Mouse (Mus musculus) lung, embryonic 15.5 days (tissue): ENCODE measurements around the gene Dlg2. TPM values are rescaled to one million over a fixed set of nuclear protein-coding genes. Genes with fewer than 3 reads are reported as not detected.

Experiments
- ATAC-seq: fragments of 200-750 bp; cut with Nextera tagmentation; 2 replicates; pipeline ENCODE4 v1.8.0; 2017; ENCODE audit warnings: moderate number of reproducible peaks, borderline replicate concordance; ENCODE audit not compliant: low FRiP score, low TSS enrichment; ENCODE audit errors: extremely low read depth
- H3K27ac ChIP-seq: fragments of 300-500 bp; sonication (generic); 2 replicates; pipeline ENCODE4 v1.5.1; 2015; ENCODE audit warnings: moderate library complexity, mild to moderate bottlenecking, inconsistent platforms
- H3K27me3 ChIP-seq: fragments of 300-500 bp; sonication (generic); 2 replicates; pipeline ENCODE4 v1.6.1; 2015; ENCODE audit warnings: inconsistent platforms
- H3K36me3 ChIP-seq: fragments of 300-500 bp; sonication (generic); 2 replicates; pipeline ENCODE4 v1.6.1; 2015; ENCODE audit warnings: inconsistent platforms
- H3K4me1 ChIP-seq: fragments of 300-500 bp; sonication (generic); 2 replicates; pipeline ENCODE4 v1.6.1; 2015; ENCODE audit warnings: inconsistent platforms
- H3K4me2 ChIP-seq: fragments of 300-500 bp; sonication (generic); 2 replicates; pipeline ENCODE4 v1.6.1; 2015; ENCODE audit warnings: inconsistent platforms, mild to moderate bottlenecking, moderate library complexity
- H3K4me3 ChIP-seq: fragments of 300-500 bp; sonication (generic); 2 replicates; pipeline ENCODE4 v1.5.1; 2015; ENCODE audit warnings: mild to moderate bottlenecking, inconsistent platforms
- H3K9ac ChIP-seq: fragments of 300-500 bp; sonication (generic); 2 replicates; pipeline ENCODE4 v1.6.1; 2015; ENCODE audit warnings: inconsistent platforms
- H3K9me3 ChIP-seq: fragments of 300-500 bp; sonication (generic); 2 replicates; pipeline ENCODE4 v1.6.1; 2016; ENCODE audit warnings: inconsistent platforms
- WGBS: fragments of 180-500 bp; shearing (Covaris S2); methylation state at CpG from one replicate; pipeline ENCODE4 v1.1.7; 2015; 5-methylcytosine and 5-hydroxymethylcytosine counted together
- polyA plus RNA-seq: library from polyadenylated mRNA; unstranded; fragments of >200 nt; fragmentation: Nextera tagmentation; extraction: Ambion mirVana; gene quantifications from 2 replicates; pipeline ENCODE4 v1.2.1, GENCODE M21; 2015

The Dlg2 gene
- polyA plus RNA-seq, 1 experiment from 2014 or later, result 2.3 TPM

GRCm38 (mm10) chr7:92396783-92397182 is 1920.3 kb downstream of the Dlg2 start:
- ATAC-seq, result no peak
- Histone ChIP-seq H3K4me1 (no peaks in the 10 kb centered on the region), H3K4me3 (no peak overlapping the region), H3K27ac (no peak overlapping the region), H3K4me2 (no peak overlapping the region), H3K36me3 (no peaks in the 10 kb centered on the region), H3K9me3 (no peaks in the 10 kb centered on the region), H3K9ac (no peak overlapping the region), H3K27me3 (no peaks in the 10 kb centered on the region)
- WGBS, result 79% methylated on average over 1 of the region's 1 CpGs

DNA sequence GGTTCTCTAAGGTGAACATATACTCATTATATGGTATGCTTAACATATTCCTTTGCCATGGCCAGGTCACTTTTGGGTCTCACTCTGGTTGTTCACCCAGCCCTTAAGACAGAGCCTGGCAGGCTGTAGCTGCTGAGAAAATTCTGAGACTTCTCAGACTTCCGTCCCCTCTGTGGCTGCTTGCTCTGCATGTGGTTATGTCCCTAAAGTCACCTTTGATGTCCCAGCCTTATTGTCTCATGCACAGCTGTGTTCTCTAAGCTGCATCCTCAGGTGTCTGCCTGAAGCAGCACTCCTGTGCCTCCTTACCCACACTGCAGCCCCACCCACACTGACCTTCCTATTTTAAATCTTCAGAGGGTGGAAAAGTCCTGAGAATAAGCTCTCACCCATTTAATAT is 1922.4 kb downstream of the Dlg2 start:
- no peaks in the 10 kb centered on the region for H3K36me3 ChIP-seq
- H3K9me3 ChIP-seq, result no peaks in the 10 kb centered on the region
- H3K4me2 ChIP-seq, result no peak overlapping the region
- H3K27me3 ChIP-seq, result no peaks in the 10 kb centered on the region
- no peak overlapping the region for H3K27ac ChIP-seq
- no peak overlapping the region for H3K9ac ChIP-seq
- no peaks in the 10 kb centered on the region for H3K4me1 ChIP-seq
- WGBS, result 50% methylated on average over 1 of the region's 1 CpGs
- no peak overlapping the region for H3K4me3 ChIP-seq
- ATAC-seq, result no peak

DNA sequence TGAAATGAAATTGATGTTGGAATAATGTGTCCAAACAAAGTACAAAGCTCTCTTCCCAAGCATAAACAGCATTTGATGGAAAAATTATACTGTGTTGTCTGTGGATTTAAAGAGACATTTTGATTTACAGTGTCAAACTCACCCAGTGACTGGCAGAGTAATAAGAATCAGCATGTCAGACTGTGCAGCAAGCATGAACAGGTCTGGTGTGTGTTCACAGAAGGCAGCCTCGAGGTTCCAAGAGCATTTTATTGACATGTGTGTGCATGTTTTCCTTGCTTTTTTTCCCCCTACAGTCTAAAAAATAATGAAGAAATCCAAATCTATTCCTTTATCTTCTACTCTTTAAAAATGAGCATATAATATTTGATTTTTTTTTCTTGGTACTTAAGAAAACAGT is 1924.1 kb downstream of the Dlg2 start:
- H3K36me3 ChIP-seq, result no peaks in the 10 kb centered on the region
- H3K27me3 ChIP-seq, result no peaks in the 10 kb centered on the region
- 32% methylated on average over 1 of the region's 1 CpGs for WGBS
- no peaks in the 10 kb centered on the region for H3K9me3 ChIP-seq
- no peak overlapping the region for H3K27ac ChIP-seq
- H3K4me2 ChIP-seq, result no peak overlapping the region
- H3K4me1 ChIP-seq, result no peaks in the 10 kb centered on the region
- no peak overlapping the region for H3K9ac ChIP-seq
- no peak for ATAC-seq
- no peak overlapping the region for H3K4me3 ChIP-seq

GRCm38 (mm10) chr7:92401001-92401688 is 1924.7 kb downstream of the Dlg2 start:
- H3K4me3 ChIP-seq, result no peak overlapping the region
- no peak overlapping the region for H3K9ac ChIP-seq
- H3K27me3 ChIP-seq, result no peaks in the 10 kb centered on the region
- no peak overlapping the region for H3K27ac ChIP-seq
- H3K36me3 ChIP-seq, result no peaks in the 10 kb centered on the region
- H3K4me2 ChIP-seq, result no peak overlapping the region
- no peaks in the 10 kb centered on the region for H3K4me1 ChIP-seq
- 47% methylated on average over 4 of the region's 4 CpGs for WGBS
- no peak for ATAC-seq
- H3K9me3 ChIP-seq, result no peaks in the 10 kb centered on the region

DNA sequence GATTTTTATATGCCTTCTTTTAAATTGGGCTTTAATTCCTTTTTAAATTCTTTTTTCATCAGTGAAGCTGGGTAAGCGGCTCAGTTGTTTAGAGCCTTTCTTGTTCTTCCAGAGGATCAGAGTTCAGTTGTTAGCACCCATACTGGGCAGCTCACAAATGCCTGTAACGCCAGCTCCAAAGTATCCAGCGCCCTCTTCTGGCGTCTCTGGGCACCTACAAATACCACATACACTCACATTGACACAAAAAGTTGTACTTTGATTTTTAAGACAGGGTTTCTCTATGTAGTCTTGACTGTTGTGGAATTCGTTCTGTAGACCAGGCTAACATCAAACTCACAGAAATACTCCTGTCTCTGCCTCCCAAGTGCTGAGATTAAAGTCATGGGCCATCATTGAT is 1932.0 kb downstream of the Dlg2 start:
- 50% methylated on average over 5 of the region's 5 CpGs for WGBS
- no peaks in the 10 kb centered on the region for H3K36me3 ChIP-seq
- no peak for ATAC-seq

GRCm38 (mm10) chr7:92420474-92420873 is 1944.0 kb downstream of the Dlg2 start:
- no peaks in the 10 kb centered on the region for H3K9me3 ChIP-seq

More for the DNA sequence above, 1932.0 kb downstream of the Dlg2 start:
- Histone ChIP-seq H3K4me3 (no peak overlapping the region), H3K9me3 (no peaks in the 10 kb centered on the region), H3K27ac (no peak overlapping the region), H3K27me3 (no peaks in the 10 kb centered on the region), H3K9ac (no peak overlapping the region), H3K4me2 (no peak overlapping the region), H3K4me1 (no peaks in the 10 kb centered on the region)

GRCm38 (mm10) chr7:92423017-92423416 is 1946.5 kb downstream of the Dlg2 start:
- H3K36me3 ChIP-seq, result no peaks in the 10 kb centered on the region
- whole genome bisulfite sequencing, result 89% methylated on average over 3 of the region's 3 CpGs
- no peaks in the 10 kb centered on the region for H3K9me3 ChIP-seq
- H3K27me3 ChIP-seq, result no peaks in the 10 kb centered on the region
- no peak overlapping the region for H3K9ac ChIP-seq
- H3K27ac ChIP-seq, result no peak overlapping the region
- H3K4me1 ChIP-seq, result no peaks in the 10 kb centered on the region
- ATAC-seq, result no peak
- no peak overlapping the region for H3K4me3 ChIP-seq
- H3K4me2 ChIP-seq, result no peak overlapping the region

More at GRCm38 (mm10) chr7:92420474-92420873, 1944.0 kb downstream of the Dlg2 start:
- Histone ChIP-seq H3K27me3 (no peaks in the 10 kb centered on the region), H3K36me3 (no peaks in the 10 kb centered on the region), H3K4me3 (no peak overlapping the region), H3K4me2 (no peak overlapping the region), H3K4me1 (no peaks in the 10 kb centered on the region), H3K27ac (no peak overlapping the region), H3K9ac (no peak overlapping the region)
- 63% methylated on average over 10 of the region's 10 CpGs for WGBS
- ATAC-seq, result no peak

DNA sequence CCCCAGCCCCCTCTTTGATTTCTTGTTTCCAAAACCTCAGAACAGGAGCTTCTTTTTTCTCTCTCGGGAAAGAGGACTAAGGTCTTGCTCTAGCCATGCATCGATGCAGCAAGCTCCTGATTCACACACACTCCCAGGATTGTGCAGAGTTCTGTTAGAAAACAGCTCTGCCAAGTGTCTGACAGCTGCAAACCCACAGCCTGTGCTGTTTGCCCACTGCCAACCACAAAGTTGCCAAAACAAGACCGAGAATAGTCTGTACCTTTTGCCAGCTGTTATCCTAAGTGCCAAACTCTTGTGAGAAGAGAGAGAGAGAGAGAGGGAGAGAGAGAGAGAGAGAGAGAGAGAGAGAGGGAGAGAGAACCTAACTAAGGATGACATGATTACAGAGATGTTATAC is 1948.2 kb downstream of the Dlg2 start:
- no peak overlapping the region for H3K27ac ChIP-seq
- no peak overlapping the region for H3K4me3 ChIP-seq
- 61% methylated on average over 3 of the region's 3 CpGs for WGBS
- no peak overlapping the region for H3K4me2 ChIP-seq
- no peaks in the 10 kb centered on the region for H3K27me3 ChIP-seq
- H3K9me3 ChIP-seq, result no peaks in the 10 kb centered on the region
- H3K4me1 ChIP-seq, result no peaks in the 10 kb centered on the region
- no peaks in the 10 kb centered on the region for H3K36me3 ChIP-seq
- no peak for ATAC-seq
- H3K9ac ChIP-seq, result no peak overlapping the region

GRCm38 (mm10) chr7:92427280-92427679 is 1950.8 kb downstream of the Dlg2 start:
- Histone ChIP-seq H3K9me3 (no peaks in the 10 kb centered on the region), H3K4me3 (no peak overlapping the region), H3K4me1 (no peaks in the 10 kb centered on the region), H3K27me3 (no peaks in the 10 kb centered on the region), H3K36me3 (no peaks in the 10 kb centered on the region), H3K4me2 (no peak overlapping the region), H3K9ac (no peak overlapping the region), H3K27ac (no peak overlapping the region)
- no peak for ATAC-seq
- 52% methylated on average over 4 of the region's 4 CpGs for WGBS

DNA sequence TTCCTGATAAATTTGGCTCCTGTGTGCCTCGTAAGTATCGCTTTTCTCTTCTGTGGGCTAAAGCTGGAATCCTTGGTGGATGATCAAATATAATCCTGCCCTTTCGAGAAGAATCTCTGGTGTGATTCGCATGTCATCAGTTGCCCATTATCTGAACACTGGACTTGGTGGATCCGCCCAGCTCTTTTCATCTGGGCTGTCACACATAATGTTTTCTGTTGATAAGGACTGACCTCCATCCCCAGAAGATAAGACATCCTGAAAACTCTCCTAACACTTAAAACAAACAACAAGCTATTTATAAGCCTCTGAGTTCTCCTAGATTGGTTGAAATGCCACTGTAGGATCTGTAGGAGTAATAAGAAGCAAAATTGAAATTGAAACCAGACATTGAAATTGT is 1952.2 kb downstream of the Dlg2 start:
- Histone ChIP-seq H3K9ac (no peak overlapping the region), H3K36me3 (no peaks in the 10 kb centered on the region), H3K4me1 (no peaks in the 10 kb centered on the region), H3K27ac (no peak overlapping the region), H3K4me2 (no peak overlapping the region), H3K4me3 (no peak overlapping the region), H3K27me3 (no peaks in the 10 kb centered on the region), H3K9me3 (no peaks in the 10 kb centered on the region)
- no peak for ATAC-seq
- WGBS, result 29% methylated on average over 5 of the region's 5 CpGs

GRCm38 (mm10) chr7:92430254-92430653 is 1953.8 kb downstream of the Dlg2 start:
- Histone ChIP-seq H3K4me2 (no peak overlapping the region), H3K27ac (no peak overlapping the region), H3K4me3 (no peak overlapping the region), H3K9me3 (no peaks in the 10 kb centered on the region), H3K36me3 (no peaks in the 10 kb centered on the region), H3K27me3 (no peaks in the 10 kb centered on the region), H3K4me1 (no peaks in the 10 kb centered on the region), H3K9ac (no peak overlapping the region)
- no peak for ATAC-seq
- 62% methylated on average over 2 of the region's 2 CpGs for WGBS

GRCm38 (mm10) chr7:92437168-92437567 is 1960.7 kb downstream of the Dlg2 start:
- H3K27me3 ChIP-seq, result no peaks in the 10 kb centered on the region
- no peak overlapping the region for H3K4me2 ChIP-seq
- no peaks in the 10 kb centered on the region for H3K4me1 ChIP-seq
- no peak overlapping the region for H3K4me3 ChIP-seq
- no peaks in the 10 kb centered on the region for H3K9me3 ChIP-seq
- no peaks in the 10 kb centered on the region for H3K36me3 ChIP-seq
- no peak for ATAC-seq
- WGBS, result 79% methylated on average over 2 of the region's 2 CpGs
- no peak overlapping the region for H3K27ac ChIP-seq
- no peak overlapping the region for H3K9ac ChIP-seq
